Mouse (Mus musculus) CH12.LX (cell line): ENCODE results near the gene Rasl10b.

Experiments used
- CHD1 ChIP-seq: IDR thresholded peaks from 2 replicates; pipeline ENCODE4 v1.6.1; 2012; ENCODE audit warnings: low read depth, low read length, improper control_type of control experiment, inconsistent platforms
- CHD2 ChIP-seq: IDR thresholded peaks from 2 replicates; pipeline ENCODE4 v1.6.1; 2011; ENCODE audit warnings: low read length, improper control_type of control experiment
- CTCF ChIP-seq, 2 experiments: IDR thresholded peaks in 1 of 2; conservative IDR thresholded peaks in 1 of 2; 2 replicates each; pipeline ENCODE4 v1.5.1; 2011 to 2012; ENCODE audit warnings: low read depth in 2 of 2, low read length in 2 of 2, improper control_type of control experiment in 1 of 2, inconsistent platforms in 1 of 2, mild to moderate bottlenecking in 1 of 2, moderate library complexity in 1 of 2
- EP300 ChIP-seq: IDR thresholded peaks from 2 replicates; pipeline ENCODE4 v1.6.1; 2011; ENCODE audit warnings: low read length, improper control_type of control experiment
- MYC ChIP-seq: IDR thresholded peaks from 2 replicates; pipeline ENCODE4 v1.6.1; 2011; ENCODE audit warnings: low read depth, mild to moderate bottlenecking, improper control_type of control experiment, low read length
- POLR2A ChIP-seq: IDR thresholded peaks from 2 replicates; pipeline ENCODE4 v1.6.1; 2011; ENCODE audit warnings: low read depth, mild to moderate bottlenecking, improper control_type of control experiment, low read length
- TCF12 ChIP-seq: IDR thresholded peaks from 2 replicates; pipeline ENCODE4 v1.6.1; 2014; ENCODE audit warnings: low read depth, mild to moderate bottlenecking, inconsistent platforms, low read length, improper control_type of control experiment
- USF1 ChIP-seq: IDR thresholded peaks from 2 replicates; pipeline ENCODE4 v1.6.1; 2014; ENCODE audit warnings: low read depth, mild to moderate bottlenecking, inconsistent platforms, low read length, improper control_type of control experiment
- ZC3H11A ChIP-seq: IDR thresholded peaks from 2 replicates; pipeline ENCODE4 v1.6.1; 2012; ENCODE audit warnings: low read depth, mild to moderate bottlenecking, inconsistent platforms, low read length, improper control_type of control experiment

GRCm38 (mm10) chr11:83364656-83365055, 44.3 kb upstream of the Rasl10b start:
- TF ChIP-seq POLR2A = no peak
- no peak for TF ChIP-seq USF1
- TF ChIP-seq MYC = no peak
- TF ChIP-seq CHD1 = no peak
- no peak for TF ChIP-seq EP300
- TF ChIP-seq TCF12 = no peak
- TF ChIP-seq CHD2 = no peak
- no peak for TF ChIP-seq CTCF (conservative IDR thresholded peaks at IDR 0.05 in 1 of 2, IDR thresholded peaks at IDR 0.05 in 1 of 2; ENCODE audit: low read depth in 2 of 2, low read length in 2 of 2)
- no peak for TF ChIP-seq ZC3H11A
